Mouse (Mus musculus): ENCODE measurements around the gene Camsap2. TPM values are rescaled to one million over a fixed set of nuclear protein-coding genes. Genes with fewer than 3 reads are reported as not detected.

Camsap2 gene
- polyA plus RNA-seq, 1 experiment from 2014 or later: 37.9 TPM

GRCm38 (mm10) chr1:136334743-136335142, 11.2 kb downstream of the Camsap2 start:
- no peak overlapping the region for H3K27ac ChIP-seq
- 90% methylated on average over 10 of the region's 10 CpGs for WGBS
- H3K36me3 ChIP-seq: peaks cover 6% of the 10 kb centered on the region; the same call in 1 of the 2 replicates
- no peak for ATAC-seq (ENCODE audit: low FRiP score, low read depth)
- H3K4me2 ChIP-seq (replicated peaks): no peak overlapping the region
- H3K4me3 ChIP-seq: no peak overlapping the region
- no peaks in the 10 kb centered on the region for H3K27me3 ChIP-seq (replicated peaks)
- no peaks in the 10 kb centered on the region for H3K9me3 ChIP-seq
- H3K9ac ChIP-seq: no peak overlapping the region
- H3K4me1 ChIP-seq: no peaks in the 10 kb centered on the region; the same call in 1 of the 2 replicates

DNA sequence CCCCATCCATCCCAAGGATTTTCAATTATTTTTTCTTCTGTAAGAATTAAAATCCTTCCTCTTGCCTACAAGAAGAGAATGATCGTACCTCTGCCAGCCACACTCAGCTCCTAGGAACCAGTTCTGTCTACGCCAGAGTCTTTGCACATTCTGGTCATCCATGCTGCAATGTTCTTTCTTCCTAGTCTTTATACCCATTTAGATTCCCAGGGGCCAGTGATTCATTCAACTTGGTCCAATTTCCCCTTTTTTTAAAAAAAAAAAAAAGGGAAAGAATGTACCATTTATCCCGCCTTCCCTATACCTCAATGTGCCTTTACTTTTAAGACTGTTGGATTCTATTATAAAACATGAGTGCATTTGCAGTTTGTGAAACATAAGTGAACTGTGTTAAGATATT, 12.4 kb downstream of the Camsap2 start:
- no peak for ATAC-seq (ENCODE audit: low FRiP score, low read depth)
- Histone ChIP-seq H3K4me3 (no peak overlapping the region), H3K9ac (no peak overlapping the region), H3K9me3 (no peaks in the 10 kb centered on the region), H3K27me3 (replicated peaks) (no peaks in the 10 kb centered on the region), H3K4me2 (replicated peaks) (no peak overlapping the region), H3K27ac (no peak overlapping the region), H3K36me3 (peaks cover 6% of the 10 kb centered on the region; the same call in 1 of the 2 replicates), H3K4me1 (no peaks in the 10 kb centered on the region; the same call in 1 of the 2 replicates)
- 93% methylated on average over 3 of the region's 3 CpGs for WGBS

GRCm38 (mm10) chr1:136333071-136333470, 12.8 kb downstream of the Camsap2 start:
- Histone ChIP-seq H3K27ac (no peak overlapping the region), H3K27me3 (replicated peaks) (no peaks in the 10 kb centered on the region), H3K9me3 (no peaks in the 10 kb centered on the region), H3K4me1 (no peaks in the 10 kb centered on the region; the same call in 1 of the 2 replicates), H3K9ac (no peak overlapping the region), H3K36me3 (peaks cover 6% of the 10 kb centered on the region; the same call in 1 of the 2 replicates), H3K4me2 (replicated peaks) (no peak overlapping the region), H3K4me3 (no peak overlapping the region)
- ATAC-seq (ENCODE audit: low FRiP score, low read depth): no peak
- 83% methylated on average over 7 of the region's 7 CpGs for WGBS

- H3K36me3 ChIP-seq: peaks cover 6% of the 10 kb centered on the region; the same call in 1 of the 2 replicates
- H3K4me1 ChIP-seq: no peaks in the 10 kb centered on the region; the same call in 1 of the 2 replicates
- H3K4me2 ChIP-seq (replicated peaks): no peak overlapping the region
- whole genome bisulfite sequencing: 93% methylated on average over 4 of the region's 4 CpGs
- H3K4me3 ChIP-seq: no peak overlapping the region
- ATAC-seq (ENCODE audit: low FRiP score, low read depth): no peak
- no peak overlapping the region for H3K27ac ChIP-seq
- H3K9me3 ChIP-seq: no peaks in the 10 kb centered on the region
- no peak overlapping the region for H3K9ac ChIP-seq
- H3K27me3 ChIP-seq (replicated peaks): no peaks in the 10 kb centered on the region
Observed at GRCm38 (mm10) chr1:136331836-136332235, 14.1 kb downstream of the Camsap2 start.

GRCm38 (mm10) chr1:136329426-136329825, 16.5 kb downstream of the Camsap2 start:
- Histone ChIP-seq H3K4me1 (peaks cover 7% of the 10 kb centered on the region; the same call in 1 of the 2 replicates), H3K4me3 (no peak overlapping the region), H3K27me3 (replicated peaks) (no peaks in the 10 kb centered on the region), H3K27ac (no peak overlapping the region), H3K9me3 (no peaks in the 10 kb centered on the region), H3K4me2 (replicated peaks) (no peak overlapping the region), H3K9ac (no peak overlapping the region), H3K36me3 (peaks cover 8% of the 10 kb centered on the region; the same call in 1 of the 2 replicates)
- WGBS: 92% methylated on average over 4 of the region's 4 CpGs
- ATAC-seq (ENCODE audit: low FRiP score, low read depth): no peak

DNA sequence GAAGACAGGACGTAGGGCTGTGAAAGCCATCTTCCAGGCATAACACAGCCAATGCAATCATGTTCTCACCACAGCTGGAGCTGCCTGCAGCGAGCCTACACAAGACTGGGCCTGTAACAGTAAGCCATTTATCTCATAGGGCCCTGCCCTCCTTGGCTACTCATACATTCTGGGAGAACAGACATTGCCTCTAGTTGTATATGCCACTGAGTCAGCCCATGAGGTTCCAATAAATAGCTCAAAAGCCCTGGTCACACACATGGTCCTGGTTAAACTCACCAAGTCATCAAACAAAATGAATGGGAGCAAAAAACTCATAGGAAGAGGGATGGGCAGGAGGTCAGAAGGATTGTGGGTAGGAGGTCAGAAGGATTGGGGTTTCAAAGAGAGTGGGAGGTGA, 17.3 kb downstream of the Camsap2 start:
- Histone ChIP-seq H3K27ac (no peak overlapping the region), H3K4me2 (replicated peaks) (no peak overlapping the region), H3K36me3 (peaks cover 14% of the 10 kb centered on the region), H3K27me3 (replicated peaks) (no peaks in the 10 kb centered on the region), H3K4me1 (peaks cover 7% of the 10 kb centered on the region; the same call in 1 of the 2 replicates), H3K4me3 (no peak overlapping the region), H3K9ac (no peak overlapping the region), H3K9me3 (no peaks in the 10 kb centered on the region)
- no peak for ATAC-seq (ENCODE audit: low FRiP score, low read depth)
- 74% methylated on average over 2 of the region's 2 CpGs for WGBS

- H3K36me3 ChIP-seq: peaks cover 22% of the 10 kb centered on the region
- H3K27me3 ChIP-seq (replicated peaks): no peaks in the 10 kb centered on the region
- peaks cover 7% of the 10 kb centered on the region; the same call in 1 of the 2 replicates for H3K4me1 ChIP-seq
- no peak overlapping the region for H3K27ac ChIP-seq
- no peak overlapping the region for H3K9ac ChIP-seq
- H3K9me3 ChIP-seq: no peaks in the 10 kb centered on the region
- ATAC-seq (ENCODE audit: low FRiP score, low read depth): no peak
- no peak overlapping the region for H3K4me3 ChIP-seq
- 92% methylated on average over 3 of the region's 3 CpGs for WGBS
- H3K4me2 ChIP-seq (replicated peaks): no peak overlapping the region
Observed at GRCm38 (mm10) chr1:136327638-136328037, 18.3 kb downstream of the Camsap2 start.

DNA sequence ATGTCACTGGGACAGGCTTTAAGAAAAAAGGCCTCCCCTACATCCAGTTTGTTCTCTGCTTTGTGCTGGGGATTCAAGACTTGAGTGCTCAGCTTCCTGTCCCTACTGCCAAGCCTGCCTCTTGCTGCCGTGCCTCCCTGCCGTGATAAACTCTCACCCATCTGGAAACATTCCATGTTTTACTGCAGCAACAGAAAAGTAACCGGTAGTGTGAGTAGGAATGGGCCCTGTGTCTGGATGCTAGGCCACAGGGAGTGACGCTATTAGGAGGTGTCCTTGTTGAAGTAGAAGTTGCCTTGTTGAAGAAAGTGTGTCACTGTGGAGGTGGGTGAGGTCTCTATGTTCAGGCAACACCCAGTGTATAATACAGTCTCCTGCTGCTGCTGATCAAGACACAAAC, 20.0 kb downstream of the Camsap2 start:
- no peaks in the 10 kb centered on the region for H3K9me3 ChIP-seq
- WGBS: 27% methylated on average over 4 of the region's 4 CpGs
- no peak overlapping the region for H3K4me3 ChIP-seq
- H3K9ac ChIP-seq: no peak overlapping the region
- peaks cover 20% of the 10 kb centered on the region for H3K36me3 ChIP-seq
- H3K4me1 ChIP-seq: peaks cover 7% of the 10 kb centered on the region; the same call in 1 of the 2 replicates
- ATAC-seq (ENCODE audit: low FRiP score, low read depth): no peak
- no peak overlapping the region for H3K27ac ChIP-seq
- no peaks in the 10 kb centered on the region for H3K27me3 ChIP-seq (replicated peaks)
- no peak overlapping the region for H3K4me2 ChIP-seq (replicated peaks)

DNA sequence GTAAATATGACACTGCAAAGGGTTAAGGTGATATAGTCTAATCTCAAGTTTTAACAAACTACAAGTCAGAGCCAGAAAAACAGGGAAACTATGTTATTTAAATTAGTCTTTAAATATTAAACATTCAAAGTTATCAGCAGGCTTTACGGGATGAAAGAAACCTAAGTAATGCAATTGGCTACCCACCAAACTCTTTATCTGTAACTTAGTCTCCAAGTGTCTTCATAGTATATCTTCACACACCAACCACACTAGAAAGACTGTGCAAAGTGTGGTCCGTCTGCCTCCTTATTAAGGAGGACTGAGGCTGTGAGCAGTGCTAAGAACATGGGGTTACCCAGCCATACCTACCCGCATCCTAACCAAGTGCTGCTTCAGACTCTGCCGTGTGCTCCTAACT, 23.6 kb downstream of the Camsap2 start:
- no peak overlapping the region for H3K4me2 ChIP-seq (replicated peaks)
- 94% methylated on average over 4 of the region's 4 CpGs for WGBS
- H3K27ac ChIP-seq: no peak overlapping the region
- H3K27me3 ChIP-seq (replicated peaks): no peaks in the 10 kb centered on the region
- H3K4me3 ChIP-seq: no peak overlapping the region
- peaks cover 20% of the 10 kb centered on the region for H3K36me3 ChIP-seq
- peaks cover 7% of the 10 kb centered on the region; the same call in 1 of the 2 replicates for H3K4me1 ChIP-seq
- no peak for ATAC-seq (ENCODE audit: low FRiP score, low read depth)
- no peak overlapping the region for H3K9ac ChIP-seq
- H3K9me3 ChIP-seq: no peaks in the 10 kb centered on the region

DNA sequence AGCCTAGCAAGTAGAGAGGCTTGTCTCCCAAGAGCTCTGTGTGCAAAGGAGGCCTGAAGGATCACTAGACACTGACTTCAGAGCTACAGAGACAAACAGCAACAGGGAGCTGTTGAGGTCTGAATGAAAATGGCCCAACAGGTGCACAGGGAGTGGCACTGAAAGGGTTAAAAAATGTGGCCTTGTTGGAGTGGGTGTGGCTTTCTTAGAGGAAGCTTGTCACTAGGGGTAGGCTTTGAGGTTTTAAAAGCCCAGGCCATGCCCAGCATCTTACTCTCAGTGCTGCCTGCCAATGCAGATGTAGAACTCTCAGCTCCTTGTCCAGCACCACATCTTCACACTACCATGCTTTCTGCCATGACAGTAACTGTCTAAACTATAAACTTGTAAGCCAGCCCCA, 29.6 kb downstream of the Camsap2 start:
- Histone ChIP-seq H3K4me1 (no peaks in the 10 kb centered on the region), H3K27me3 (replicated peaks) (no peaks in the 10 kb centered on the region), H3K4me2 (replicated peaks) (no peak overlapping the region), H3K4me3 (no peak overlapping the region), H3K27ac (no peak overlapping the region), H3K36me3 (no peaks in the 10 kb centered on the region), H3K9ac (no peak overlapping the region), H3K9me3 (no peaks in the 10 kb centered on the region)
- no peak for ATAC-seq (ENCODE audit: low FRiP score, low read depth)

DNA sequence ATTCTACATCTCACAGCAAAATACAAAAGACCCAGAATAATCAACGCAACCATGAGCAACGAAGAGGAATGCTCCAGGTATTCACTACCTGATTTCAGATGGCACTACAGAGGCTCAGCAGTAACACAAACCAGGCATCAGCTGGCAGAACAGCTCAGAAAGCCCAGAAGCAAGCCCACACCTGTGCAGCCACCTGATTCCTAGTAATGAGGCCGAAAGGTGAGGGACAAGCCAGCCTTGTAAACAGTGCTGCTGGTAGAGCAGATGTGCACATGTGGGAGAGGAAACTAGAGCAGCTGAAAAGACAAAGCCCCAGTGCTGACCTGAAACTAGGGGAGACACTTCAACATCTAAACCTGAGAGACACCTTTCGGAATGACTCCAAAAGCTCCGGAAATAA, 36.7 kb downstream of the Camsap2 start:
- 96% methylated on average over 5 of the region's 5 CpGs for WGBS

DNA sequence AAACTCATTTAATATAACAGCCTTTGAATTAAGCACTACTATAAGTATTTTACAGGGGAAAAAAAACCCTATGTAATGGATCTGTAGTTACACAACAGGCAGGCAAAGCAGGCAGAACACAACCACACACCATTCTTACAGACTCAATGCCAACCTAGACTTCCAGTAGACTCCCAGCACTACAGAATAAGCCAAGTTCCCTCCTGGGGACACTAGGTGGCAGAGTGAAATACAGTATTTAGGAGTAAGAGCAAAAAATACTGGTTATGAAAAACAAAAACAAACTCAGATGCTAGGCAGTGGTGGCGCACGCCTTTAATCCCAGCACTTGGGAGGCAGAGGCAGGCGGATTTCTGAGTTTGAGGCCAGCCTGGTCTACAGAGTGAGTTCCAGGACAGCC, 39.5 kb downstream of the Camsap2 start:
- Histone ChIP-seq H3K4me3 (no peak overlapping the region), H3K9me3 (no peaks in the 10 kb centered on the region), H3K4me2 (replicated peaks) (no peak overlapping the region), H3K9ac (no peak overlapping the region), H3K36me3 (peaks cover 7% of the 10 kb centered on the region; the same call in 1 of the 2 replicates), H3K27me3 (replicated peaks) (no peaks in the 10 kb centered on the region), H3K4me1 (no peaks in the 10 kb centered on the region), H3K27ac (no peak overlapping the region)
- no peak for ATAC-seq (ENCODE audit: low FRiP score, low read depth)
- WGBS: 88% methylated on average over 3 of the region's 3 CpGs

More for the DNA sequence above, 36.7 kb downstream of the Camsap2 start:
- no peak overlapping the region for H3K4me3 ChIP-seq
- no peak overlapping the region for H3K9ac ChIP-seq
- H3K27ac ChIP-seq: no peak overlapping the region
- H3K27me3 ChIP-seq (replicated peaks): no peaks in the 10 kb centered on the region
- no peaks in the 10 kb centered on the region for H3K4me1 ChIP-seq
- H3K4me2 ChIP-seq (replicated peaks): no peak overlapping the region
- no peak for ATAC-seq (ENCODE audit: low FRiP score, low read depth)
- no peaks in the 10 kb centered on the region for H3K36me3 ChIP-seq
- no peaks in the 10 kb centered on the region for H3K9me3 ChIP-seq

- no peak overlapping the region for H3K4me2 ChIP-seq (replicated peaks)
- ATAC-seq (ENCODE audit: low FRiP score, low read depth): no peak
- no peak overlapping the region for H3K9ac ChIP-seq
- H3K27me3 ChIP-seq (replicated peaks): no peaks in the 10 kb centered on the region
- no peak overlapping the region for H3K4me3 ChIP-seq
- H3K27ac ChIP-seq: no peak overlapping the region
- no peaks in the 10 kb centered on the region for H3K4me1 ChIP-seq
- no peaks in the 10 kb centered on the region for H3K9me3 ChIP-seq
- H3K36me3 ChIP-seq: no peaks in the 10 kb centered on the region; the same call in 1 of the 2 replicates
Observed at GRCm38 (mm10) chr1:136293961-136294360, 51.9 kb downstream of the Camsap2 start.

Measured in neural tube, embryonic 12.5 days (tissue).